Mouse (Mus musculus) Patski (cell line): ENCODE data around the gene Pcbp2. TPM values are rescaled to one million over a fixed set of nuclear protein-coding genes. Genes with fewer than 3 reads are reported as not detected.
A peak's percentile ranks its signal among the peaks of the same experiment; 100 is the strongest.

Experiments
- ATAC-seq: fragments of 100-300 bp; one replicate; pipeline ENCODE4 v1.8.0; 2021
- CTCF ChIA-PET: fragments of 350-600 bp; sonication (Branson Sonifier 250); formaldehyde crosslinking; loops from one replicate; lab custom pipeline; 2022; ENCODE audit warnings: inconsistent platforms; lab: Charles Lee
- POLR2A ChIA-PET: fragments of 350-600 bp; sonication (Branson Sonifier 250); formaldehyde crosslinking; loops from one replicate; lab custom pipeline; 2022; ENCODE audit warnings: antibody characterized with exemption, inconsistent platforms; lab: Charles Lee
- DNase-seq: peaks from one replicate; pipeline ENCODE4 v3.0.0-alpha.2; 2011; ENCODE audit warnings: low read depth, low spot score
- H3K27me3 ChIP-seq: fragments of 371-371 bp; one replicate; pipeline ENCODE4 v1.5.1; 2021
- CTCF ChIP-seq: fragments of 100-300 bp; IDR thresholded peaks from one replicate; pipeline ENCODE4 v1.5.1; 2021
- in situ Hi-C: fragments of 300-500 bp; cut with MboI; formaldehyde crosslinking; loops from 3 replicates; pipeline ENCODE4 v1.11.1; 2018; ENCODE audit warnings: low pct_unique_long_range_greater_than_20kb, mixed read lengths
- polyA plus RNA-seq: library from polyadenylated mRNA; unstranded; gene quantifications from one replicate; pipeline ENCODE4 v1.2.3, GENCODE M21; 2021

Gene Pcbp2
- 801 TPM for polyA plus RNA-seq

DNA sequence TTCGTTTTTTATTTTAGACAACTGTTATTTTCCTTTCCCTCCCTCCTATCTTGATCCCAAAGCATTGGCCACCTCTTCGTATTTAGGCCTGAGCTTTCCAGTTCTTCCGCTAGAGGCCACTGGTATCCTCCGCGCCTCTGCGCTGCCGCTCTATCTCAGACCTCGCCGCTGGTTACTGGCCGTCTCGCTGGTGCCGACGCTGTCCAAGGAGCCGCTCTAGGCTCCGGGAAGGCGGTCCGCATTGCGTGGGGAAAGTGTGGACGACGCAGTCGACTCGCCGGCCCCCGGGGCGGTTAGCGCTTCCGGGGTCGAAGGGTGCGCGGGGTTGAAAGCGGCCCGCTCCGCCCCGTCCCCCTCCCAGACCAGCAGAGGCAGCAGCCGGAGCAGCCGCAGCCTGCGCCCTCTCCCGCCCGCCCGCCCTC is at the start of gene Pcbp2:
Gene Pcbp2, plus strand, starts transcription at position 357 of the 422 bp plus-strand sequence.
- in situ Hi-C loops = no loop called here
- DNase-seq = peak; percentile 85
- peak; percentile 89 for ATAC-seq
- ChIA-PET POLR2A (interaction anchor here (1.2 kb wide), 1 partner anchor 10 kb away, joined by 7 read pairs; no protein-coding TSS in a partner anchor), CTCF (interaction anchor here (1.1 to 2.2 kb wide), 3 partner anchors 11 to 55 kb away, joined by 3 to 9 read pairs (median 4); partner anchors contain the start of genes Npff and Prr13)
- no peaks in the 10 kb centered on the region for H3K27me3 ChIP-seq
- peak; percentile 99 for TF ChIP-seq CTCF

DNA sequence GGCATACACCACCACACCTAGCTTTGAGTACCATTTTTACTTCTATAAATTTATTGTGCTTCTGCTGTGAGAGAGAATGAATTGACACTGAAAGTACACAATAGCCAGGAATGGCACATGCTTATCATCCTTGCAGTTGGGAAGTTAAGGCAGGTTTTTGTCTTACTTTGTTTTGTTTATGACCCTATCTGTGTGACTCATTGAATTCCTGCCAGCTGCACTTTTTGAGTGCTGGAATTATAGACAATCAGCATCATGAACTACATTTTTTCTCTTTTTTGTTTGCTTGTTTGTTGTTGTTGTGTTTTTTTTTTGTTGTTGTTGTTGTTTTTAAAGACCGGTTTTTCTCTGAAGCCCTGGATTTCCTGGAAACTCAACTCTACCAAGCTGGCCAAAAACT is 49.4 kb upstream of the Pcbp2 start:
- H3K27me3 ChIP-seq = no peaks in the 10 kb centered on the region
- ATAC-seq = no peak
- in situ Hi-C loops = no loop called here
- TF ChIP-seq CTCF = no peak
- ChIA-PET CTCF (interaction anchor here (1.0 to 5.0 kb wide), 13 partner anchors 9 to 135 kb away, joined by 3 to 26 read pairs (median 7); no protein-coding TSS in a partner anchor), POLR2A (no interaction called here)
- DNase-seq = no peak

DNA sequence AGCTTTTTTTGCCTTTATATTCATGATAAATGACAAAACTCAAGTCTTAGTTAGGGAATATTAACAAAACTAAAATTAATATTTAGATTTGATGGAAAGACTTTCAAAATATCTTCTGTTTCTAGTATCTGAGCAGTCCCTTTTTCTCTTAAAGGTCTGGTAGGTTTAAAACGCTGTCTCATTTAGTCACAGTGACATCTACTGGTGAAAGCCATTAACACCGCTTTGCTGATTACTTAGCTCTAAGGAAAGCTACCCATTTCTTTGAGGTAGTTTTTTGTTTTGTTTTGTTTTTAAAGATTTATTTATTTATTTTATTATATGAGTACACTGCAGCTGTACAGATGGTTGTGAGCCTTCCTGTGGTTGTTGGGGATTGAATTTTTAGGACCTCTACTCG is 48.9 kb upstream of the Pcbp2 start:
- DNase-seq = no peak
- ATAC-seq = no peak
- no peaks in the 10 kb centered on the region for H3K27me3 ChIP-seq
- ChIA-PET CTCF (interaction anchor here (1.0 to 5.0 kb wide), 13 partner anchors 8 to 136 kb away, joined by 3 to 26 read pairs (median 7); no protein-coding TSS in a partner anchor), POLR2A (no interaction called here)
- in situ Hi-C loops = no loop called here
- TF ChIP-seq CTCF = peak; percentile 63

DNA sequence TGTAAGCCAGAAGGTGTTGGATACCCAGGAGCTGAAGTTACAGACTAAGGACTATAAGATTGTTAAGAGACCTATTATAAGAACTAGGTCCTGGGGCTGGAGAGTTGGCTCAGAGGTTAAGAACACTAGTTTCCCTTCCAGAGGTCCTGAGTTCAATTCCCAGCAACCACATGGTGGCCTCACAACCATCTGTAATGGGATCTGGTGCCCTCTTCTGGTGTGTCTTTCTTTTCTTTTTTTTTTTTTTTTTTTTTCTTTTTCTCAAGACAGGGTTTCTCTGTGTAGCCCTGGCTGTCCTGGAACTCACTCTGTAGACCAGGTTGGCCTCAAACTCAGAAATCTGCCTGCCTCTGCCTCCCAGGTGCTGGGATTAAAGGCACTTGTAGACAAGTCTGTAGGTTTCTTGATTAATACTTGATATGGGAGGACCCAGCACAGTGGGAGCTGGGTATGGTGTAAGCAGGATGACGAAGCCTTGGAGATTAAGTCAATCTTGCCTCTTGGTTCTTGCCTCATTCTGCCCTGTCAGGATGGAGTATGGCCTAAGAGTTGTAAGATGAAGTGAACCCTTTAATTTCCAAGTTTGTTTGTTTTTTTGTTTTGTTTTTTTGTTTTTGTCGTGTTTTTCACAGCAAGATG is 46.6 kb upstream of the Pcbp2 start:
- ChIA-PET CTCF (interaction anchor here (3.4 to 5.0 kb wide), 2 partner anchors 13 to 41 kb away, joined by 16 to 26 read pairs; no protein-coding TSS in a partner anchor), POLR2A (no interaction called here)
- in situ Hi-C loops = no loop called here
- TF ChIP-seq CTCF = no peak
- no peak for ATAC-seq
- no peak for DNase-seq
- no peaks in the 10 kb centered on the region for H3K27me3 ChIP-seq

DNA sequence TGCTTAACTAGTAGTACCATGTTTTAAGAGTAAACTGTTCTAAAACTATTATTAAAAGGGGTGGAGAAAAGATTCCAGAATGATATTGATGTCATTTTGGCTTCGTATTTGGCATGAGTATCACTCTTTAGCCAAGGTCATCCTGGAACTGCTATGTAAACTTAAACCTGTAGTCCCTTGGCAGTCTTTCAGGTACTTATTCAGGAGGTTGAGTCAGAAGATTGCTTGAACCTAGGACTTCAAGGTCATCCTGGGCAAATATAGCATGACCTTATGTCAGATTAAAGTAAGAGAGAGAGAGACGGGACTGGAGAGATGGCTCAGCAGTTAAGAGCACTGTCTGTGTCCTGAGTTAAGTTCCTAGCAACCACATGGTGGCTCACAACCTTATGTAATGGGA is 45.7 kb upstream of the Pcbp2 start:
- DNase-seq (no peak), ATAC-seq (no peak)
- TF ChIP-seq CTCF = peak; percentile 30
- POLR2A ChIA-PET = no interaction called here
- CTCF ChIA-PET = no interaction called here
- in situ Hi-C loops = no loop called here
- no peaks in the 10 kb centered on the region for H3K27me3 ChIP-seq

DNA sequence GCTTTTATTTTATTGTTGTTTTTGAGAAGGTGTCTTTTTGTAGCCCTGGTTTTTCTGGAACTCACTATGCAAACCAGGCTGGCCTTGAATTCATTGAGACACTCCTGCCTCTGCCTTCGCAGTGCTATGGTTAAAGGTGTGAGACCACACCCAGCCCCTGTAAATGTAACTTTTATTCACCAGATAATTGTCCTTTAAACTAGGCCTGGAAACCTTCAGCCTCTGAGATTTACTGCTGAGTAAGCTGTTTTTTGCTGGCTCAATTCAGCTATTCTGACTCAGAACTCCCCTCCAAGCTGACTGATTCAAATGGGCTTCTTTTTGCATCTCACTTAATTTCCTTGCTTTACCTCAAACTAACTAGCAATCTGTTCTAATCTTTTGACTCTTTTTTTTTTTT is 43.4 kb upstream of the Pcbp2 start:
- POLR2A ChIA-PET = interaction anchor here (0.7 kb wide), 1 partner anchor 36 kb away, joined by 8 read pairs; no protein-coding TSS in a partner anchor
- in situ Hi-C loops = no loop called here
- no peaks in the 10 kb centered on the region for H3K27me3 ChIP-seq
- ATAC-seq (no peak), DNase-seq (no peak)
- CTCF ChIA-PET = interaction anchor here (1.5 kb wide), 1 partner anchor 45 kb away, joined by 7 read pairs; no protein-coding TSS in a partner anchor
- TF ChIP-seq CTCF = no peak

DNA sequence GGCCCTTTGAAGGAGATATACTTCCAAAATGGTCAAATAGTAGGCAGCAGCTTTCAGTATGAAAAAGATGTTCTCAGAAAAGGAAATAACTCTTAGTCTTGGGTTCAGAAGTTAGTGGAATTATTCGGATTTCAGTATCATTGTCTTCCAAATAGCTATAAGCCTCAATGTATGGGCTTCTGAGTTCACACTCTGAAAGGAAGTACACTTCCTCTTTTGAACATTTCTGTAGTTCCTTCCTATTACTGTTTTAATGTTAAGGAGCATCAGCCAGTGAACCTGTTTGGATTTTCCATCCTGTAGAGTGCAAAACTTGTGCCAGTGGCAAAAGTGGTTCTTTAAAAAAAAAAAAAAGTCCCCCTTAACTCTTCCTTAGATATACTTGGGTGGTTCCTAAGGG is 38.3 kb upstream of the Pcbp2 start:
- DNase-seq (no peak), ATAC-seq (no peak)
- in situ Hi-C loops = no loop called here
- CTCF ChIA-PET = interaction anchor here (1.1 kb wide), 1 partner anchor 27 kb away, joined by 4 read pairs; the partner anchor contains the start of gene Sp1
- no peak for TF ChIP-seq CTCF
- H3K27me3 ChIP-seq = no peaks in the 10 kb centered on the region
- POLR2A ChIA-PET = no interaction called here

DNA sequence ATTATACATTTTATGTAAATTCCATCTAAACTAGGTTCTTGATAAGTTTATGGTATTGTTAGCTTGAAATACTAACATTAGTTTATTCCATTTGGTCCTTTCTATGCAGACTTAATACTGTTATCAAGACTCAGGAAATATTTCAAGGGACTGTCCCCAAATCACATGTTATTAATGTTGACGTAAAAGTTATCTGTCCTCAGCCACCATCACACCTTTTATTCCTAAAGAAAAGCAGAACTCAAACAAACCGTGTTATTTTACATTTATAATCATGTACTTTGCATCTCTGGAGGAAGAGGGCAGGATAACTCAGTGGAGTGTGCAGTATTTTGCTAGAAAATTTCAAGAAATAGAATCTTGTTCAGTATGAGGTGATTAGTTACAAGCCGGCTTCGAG is 37.2 kb upstream of the Pcbp2 start:
- TF ChIP-seq CTCF = no peak
- POLR2A ChIA-PET = no interaction called here
- CTCF ChIA-PET = interaction anchor here (1.1 kb wide), 1 partner anchor 12 kb away, joined by 3 read pairs; no protein-coding TSS in a partner anchor
- in situ Hi-C loops = no loop called here
- DNase-seq (no peak), ATAC-seq (no peak)
- H3K27me3 ChIP-seq = no peaks in the 10 kb centered on the region

DNA sequence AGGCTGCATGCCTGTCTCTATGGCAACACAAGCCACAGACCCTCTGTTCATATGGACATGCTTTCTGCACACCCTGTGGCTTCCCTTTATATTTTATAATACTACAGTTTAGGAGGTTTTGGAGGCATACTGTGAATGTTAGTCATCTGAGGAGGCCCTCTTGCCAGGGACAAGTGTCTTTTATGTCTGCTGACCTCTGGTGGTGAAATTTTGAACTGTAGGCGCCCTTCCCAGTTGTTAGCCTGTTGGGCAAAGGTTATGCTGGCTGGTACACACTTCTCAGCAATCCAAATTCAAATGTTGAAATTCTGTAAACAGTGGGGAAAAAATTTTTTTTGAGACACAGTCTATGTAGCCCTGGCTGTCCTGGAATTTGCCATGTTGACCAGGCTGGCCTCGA is 27.8 kb upstream of the Pcbp2 start:
- DNase-seq (peak; percentile 37), ATAC-seq (no peak)
- in situ Hi-C loops = loop anchor here (5.0 kb wide), 1 partner anchor 55 kb away; no protein-coding TSS in a partner anchor
- no peaks in the 10 kb centered on the region for H3K27me3 ChIP-seq
- TF ChIP-seq CTCF = peak; percentile 86
- ChIA-PET POLR2A (no interaction called here), CTCF (interaction anchor here (0.7 to 1.7 kb wide), 4 partner anchors 12 to 61 kb away, joined by 3 to 4 read pairs (median 3); no protein-coding TSS in a partner anchor)

DNA sequence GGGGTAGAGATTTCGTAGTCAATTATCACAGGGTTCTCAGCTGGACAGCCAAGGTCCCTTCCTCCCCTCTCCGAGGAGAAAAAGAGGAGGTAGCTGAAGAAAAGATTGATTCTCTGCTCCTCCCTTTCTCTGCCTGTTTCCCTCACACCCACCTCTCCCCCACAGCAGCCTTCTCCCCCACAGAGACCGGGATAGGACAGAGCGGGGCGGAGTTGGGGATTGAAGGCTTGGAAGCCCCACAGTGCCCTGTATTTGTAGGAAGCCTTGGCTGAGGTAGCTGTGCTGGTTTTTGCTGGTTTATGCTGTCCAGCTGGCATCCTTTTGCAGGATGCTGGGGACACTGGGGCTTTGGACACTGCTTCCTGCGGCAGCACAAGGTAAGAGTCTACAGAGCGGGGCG is 25.2 kb upstream of the Pcbp2 start, which contains the start of gene Amhr2:
Gene Amhr2, plus strand, starts transcription at position 222 of the 400 bp plus-strand sequence.
- ChIA-PET CTCF (interaction anchor here (0.9 to 2.0 kb wide), 2 partner anchors 63 to 68 kb away, joined by 4 to 12 read pairs; no protein-coding TSS in a partner anchor), POLR2A (no interaction called here)
- H3K27me3 ChIP-seq = no peaks in the 10 kb centered on the region
- DNase-seq (no peak), ATAC-seq (no peak)
- in situ Hi-C loops = no loop called here
- TF ChIP-seq CTCF = no peak

DNA sequence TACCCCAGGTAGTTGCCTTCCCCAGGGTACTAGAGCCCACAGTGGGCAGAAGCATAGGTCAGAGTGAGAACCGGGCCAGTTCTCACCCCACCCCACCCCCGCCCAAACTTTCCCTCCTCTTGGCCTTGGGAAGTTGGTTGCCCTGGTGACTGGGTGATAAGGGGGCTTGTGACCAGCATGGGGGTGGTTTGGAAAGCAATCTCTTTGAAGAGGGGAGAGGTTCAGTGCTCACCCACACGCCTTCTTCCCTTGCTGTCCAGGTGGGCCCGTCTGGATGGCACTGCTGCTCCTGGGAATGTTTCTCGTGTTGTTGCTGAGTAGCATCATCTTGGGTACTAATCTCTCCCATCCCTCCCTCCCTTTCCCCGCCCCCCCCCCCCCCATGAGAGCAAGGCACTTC is 23.9 kb upstream of the Pcbp2 start:
- TF ChIP-seq CTCF = no peak
- no peaks in the 10 kb centered on the region for H3K27me3 ChIP-seq
- ChIA-PET CTCF (no interaction called here), POLR2A (no interaction called here)
- ATAC-seq = no peak
- in situ Hi-C loops = no loop called here
- DNase-seq = no peak
